Mouse (Mus musculus): ENCODE results near the gene Zkscan14. TPM values are rescaled to one million over a fixed set of nuclear protein-coding genes. Genes with fewer than 3 reads are reported as not detected.

The Zkscan14 gene
- polyA plus RNA-seq, 1 experiment from 2014 or later = 10.2 TPM

GRCm38 (mm10) chr5:145207954-145208353 is 6.3 kb upstream of the Zkscan14 start:
- Histone ChIP-seq H3K9ac (ENCODE audit: low read depth, low read length) (no peak overlapping the region), H3K36me3 (ENCODE audit: control insufficient read depth, insufficient read depth, low read length) (peaks cover 22% of the 10 kb centered on the region), H3K27ac (ENCODE audit: low read depth, low read length) (no peak overlapping the region), H3K4me2 (replicated peaks; ENCODE audit: low read depth, low read length) (no peak overlapping the region), H3K4me1 (ENCODE audit: control insufficient read depth, insufficient read depth, low read length) (peaks cover 10% of the 10 kb centered on the region), H3K9me3 (ENCODE audit: control insufficient read depth, low read length) (no peaks in the 10 kb centered on the region), H3K4me3 (ENCODE audit: low read length) (no peak overlapping the region), H3K27me3 (ENCODE audit: control insufficient read depth, insufficient read depth, low read length) (no peaks in the 10 kb centered on the region)
- 90% methylated on average over 6 of the region's 6 CpGs for WGBS
- ATAC-seq (ENCODE audit: low FRiP score, low TSS enrichment) = no peak

GRCm38 (mm10) chr5:145207385-145207784 is 5.7 kb upstream of the Zkscan14 start:
- Histone ChIP-seq H3K27ac (ENCODE audit: low read depth, low read length) (no peak overlapping the region), H3K4me3 (ENCODE audit: low read length) (no peak overlapping the region), H3K27me3 (ENCODE audit: control insufficient read depth, insufficient read depth, low read length) (no peaks in the 10 kb centered on the region), H3K4me1 (ENCODE audit: control insufficient read depth, insufficient read depth, low read length) (peaks cover 10% of the 10 kb centered on the region), H3K9me3 (ENCODE audit: control insufficient read depth, low read length) (no peaks in the 10 kb centered on the region), H3K9ac (ENCODE audit: low read depth, low read length) (no peak overlapping the region), H3K36me3 (ENCODE audit: control insufficient read depth, insufficient read depth, low read length) (peaks cover 18% of the 10 kb centered on the region; the same call in 1 of the 2 replicates), H3K4me2 (replicated peaks; ENCODE audit: low read depth, low read length) (no peak overlapping the region)
- ATAC-seq (ENCODE audit: low FRiP score, low TSS enrichment) = no peak
- 98% methylated on average over 6 of the region's 6 CpGs for WGBS

- no peak for ATAC-seq (ENCODE audit: low FRiP score, low TSS enrichment)
- Histone ChIP-seq H3K4me3 (ENCODE audit: low read length) (peak overlapping the region; percentile 56), H3K27me3 (ENCODE audit: control insufficient read depth, insufficient read depth, low read length) (no peaks in the 10 kb centered on the region), H3K9me3 (ENCODE audit: control insufficient read depth, low read length) (no peaks in the 10 kb centered on the region), H3K4me1 (ENCODE audit: control insufficient read depth, insufficient read depth, low read length) (peaks cover 15% of the 10 kb centered on the region), H3K4me2 (replicated peaks; ENCODE audit: low read depth, low read length) (peak overlapping the region; percentile 42), H3K9ac (ENCODE audit: low read depth, low read length) (peak overlapping the region; percentile 61; the same call in 1 of the 2 replicates), H3K27ac (ENCODE audit: low read depth, low read length) (no peak overlapping the region), H3K36me3 (ENCODE audit: control insufficient read depth, insufficient read depth, low read length) (peaks cover 11% of the 10 kb centered on the region; the same call in 1 of the 2 replicates)
- WGBS = 23% methylated on average over 9 of the region's 9 CpGs
Observed at GRCm38 (mm10) chr5:145205041-145205440, 3.4 kb upstream of the Zkscan14 start.

- H3K27ac ChIP-seq (ENCODE audit: low read depth, low read length) = peak within 1 kb of the TSS; percentile 85
- H3K4me1 ChIP-seq (ENCODE audit: control insufficient read depth, insufficient read depth, low read length) = peaks cover 15% of the 10 kb centered on the region
- peaks cover 11% of the 10 kb centered on the region; the same call in 1 of the 2 replicates for H3K36me3 ChIP-seq (ENCODE audit: control insufficient read depth, insufficient read depth, low read length)
- H3K9ac ChIP-seq (ENCODE audit: low read depth, low read length) = peak within 1 kb of the TSS; percentile 61; the same call in 1 of the 2 replicates
- no peaks in the 10 kb centered on the region for H3K27me3 ChIP-seq (ENCODE audit: control insufficient read depth, insufficient read depth, low read length)
- no peaks in the 10 kb centered on the region for H3K9me3 ChIP-seq (ENCODE audit: control insufficient read depth, low read length)
- H3K4me3 ChIP-seq (ENCODE audit: low read length) = peak within 1 kb of the TSS; percentile 56
- WGBS = under 1% methylated on average over 22 of the region's 22 CpGs
- ATAC-seq (ENCODE audit: low FRiP score, low TSS enrichment) = peak; percentile 98
- peak within 1 kb of the TSS; percentile 51 for H3K4me2 ChIP-seq (replicated peaks; ENCODE audit: low read depth, low read length)
Observed at GRCm38 (mm10) chr5:145203936-145204691, 2.4 kb upstream of the Zkscan14 start, which contains the start of gene Zkscan5. TSS of gene Zkscan5 (plus strand) at chr5:145204562.

- H3K4me3 ChIP-seq (ENCODE audit: low read length) = no peak overlapping the region
- no peak for ATAC-seq (ENCODE audit: low FRiP score, low TSS enrichment)
- peaks cover 9% of the 10 kb centered on the region for H3K36me3 ChIP-seq (ENCODE audit: control insufficient read depth, insufficient read depth, low read length)
- no peak overlapping the region for H3K9ac ChIP-seq (ENCODE audit: low read depth, low read length)
- peaks cover 15% of the 10 kb centered on the region for H3K4me1 ChIP-seq (ENCODE audit: control insufficient read depth, insufficient read depth, low read length)
- no peak overlapping the region for H3K27ac ChIP-seq (ENCODE audit: low read depth, low read length)
- no peaks in the 10 kb centered on the region for H3K27me3 ChIP-seq (ENCODE audit: control insufficient read depth, insufficient read depth, low read length)
- H3K9me3 ChIP-seq (ENCODE audit: control insufficient read depth, low read length) = no peaks in the 10 kb centered on the region
- 50% methylated on average over 3 of the region's 3 CpGs for WGBS
- H3K4me2 ChIP-seq (replicated peaks; ENCODE audit: low read depth, low read length) = no peak overlapping the region
Observed at GRCm38 (mm10) chr5:145202446-145202845, 778 bp upstream of the Zkscan14 start.

GRCm38 (mm10) chr5:145200387-145200786 is 1.3 kb downstream of the Zkscan14 start:
- peaks cover 6% of the 10 kb centered on the region for H3K36me3 ChIP-seq (ENCODE audit: control insufficient read depth, insufficient read depth, low read length)
- no peak overlapping the region for H3K27ac ChIP-seq (ENCODE audit: low read depth, low read length)
- H3K4me2 ChIP-seq (replicated peaks; ENCODE audit: low read depth, low read length) = peak overlapping the region; percentile 86; the same call in 1 of the 2 replicates
- 80% methylated on average over 7 of the region's 7 CpGs for WGBS
- no peak for ATAC-seq (ENCODE audit: low FRiP score, low TSS enrichment)
- H3K4me1 ChIP-seq (ENCODE audit: control insufficient read depth, insufficient read depth, low read length) = peaks cover 8% of the 10 kb centered on the region
- H3K9ac ChIP-seq (ENCODE audit: low read depth, low read length) = no peak overlapping the region
- H3K9me3 ChIP-seq (ENCODE audit: control insufficient read depth, low read length) = no peaks in the 10 kb centered on the region
- peak overlapping the region; percentile 87; the same call in 1 of the 2 replicates for H3K4me3 ChIP-seq (ENCODE audit: low read length)
- no peaks in the 10 kb centered on the region for H3K27me3 ChIP-seq (ENCODE audit: control insufficient read depth, insufficient read depth, low read length)

GRCm38 (mm10) chr5:145191962-145192361 is 9.7 kb downstream of the Zkscan14 start, which contains the start of gene Atp5j2:
TSS of gene Atp5j2 (minus strand) at chr5:145192062.
- ATAC-seq (ENCODE audit: low FRiP score, low TSS enrichment) = no peak
- H3K4me2 ChIP-seq (replicated peaks; ENCODE audit: low read depth, low read length) = peak within 1 kb of the TSS; percentile 89
- peaks cover 22% of the 10 kb centered on the region for H3K36me3 ChIP-seq (ENCODE audit: control insufficient read depth, insufficient read depth, low read length)
- H3K27ac ChIP-seq (ENCODE audit: low read depth, low read length) = peak within 1 kb of the TSS; percentile 74
- peak within 1 kb of the TSS; percentile 97 for H3K9ac ChIP-seq (ENCODE audit: low read depth, low read length)
- 89% methylated on average over 2 of the region's 2 CpGs for WGBS
- no peaks in the 10 kb centered on the region for H3K27me3 ChIP-seq (ENCODE audit: control insufficient read depth, insufficient read depth, low read length)
- peaks cover 12% of the 10 kb centered on the region; the same call in 1 of the 2 replicates for H3K4me1 ChIP-seq (ENCODE audit: control insufficient read depth, insufficient read depth, low read length)
- peak within 1 kb of the TSS; percentile 95 for H3K4me3 ChIP-seq (ENCODE audit: low read length)
- no peaks in the 10 kb centered on the region for H3K9me3 ChIP-seq (ENCODE audit: control insufficient read depth, low read length)

- Histone ChIP-seq H3K4me1 (ENCODE audit: control insufficient read depth, insufficient read depth, low read length) (peaks cover 12% of the 10 kb centered on the region; the same call in 1 of the 2 replicates), H3K36me3 (ENCODE audit: control insufficient read depth, insufficient read depth, low read length) (peaks cover 30% of the 10 kb centered on the region)
Observed at GRCm38 (mm10) chr5:145190875-145191798, 10.5 kb downstream of the Zkscan14 start.

More at GRCm38 (mm10) chr5:145190875-145191798, 10.5 kb downstream of the Zkscan14 start:
- peak; percentile 90 for ATAC-seq (ENCODE audit: low FRiP score, low TSS enrichment)
- H3K4me2 ChIP-seq (replicated peaks; ENCODE audit: low read depth, low read length) = peak overlapping the region; percentile 89
- under 1% methylated on average over 41 of the region's 41 CpGs for WGBS
- peak overlapping the region; percentile 74 for H3K27ac ChIP-seq (ENCODE audit: low read depth, low read length)
- H3K9ac ChIP-seq (ENCODE audit: low read depth, low read length) = peak overlapping the region; percentile 97
- no peaks in the 10 kb centered on the region for H3K27me3 ChIP-seq (ENCODE audit: control insufficient read depth, insufficient read depth, low read length)
- peak overlapping the region; percentile 95 for H3K4me3 ChIP-seq (ENCODE audit: low read length)
- no peaks in the 10 kb centered on the region for H3K9me3 ChIP-seq (ENCODE audit: control insufficient read depth, low read length)
